Mouse (Mus musculus) adrenal gland, adult 18-20 months (tissue): Measurements from ENCODE around the gene Crtc2. TPM values are rescaled to one million over a fixed set of nuclear protein-coding genes. Genes with fewer than 3 reads are reported as not detected.
"Not testable (repeated sequence)": the region's sequence is repeated elsewhere in the genome, so short reads cannot be mapped to it uniquely, and the experiment has no call there.

Source experiments
- DNase-seq, 2 experiments: peaks; one replicate each; pipeline ENCODE4 v3.0.0; 2021 to 2022; ENCODE audit warnings: low spot score in 2 of 2
- total RNA-seq, 2 experiments: library from RNA; stranded (reverse); gene quantifications; 1 replicate in 1 of 2; 2 replicates in 1 of 2; pipeline ENCODE4 v1.2.3; 2021

The Crtc2 gene
- total RNA-seq, 2 experiments from 2014 or later: 48.5 to 51.0 TPM

GRCm38 (mm10) chr3:90265932-90266741 lies 12.2 kb downstream of the Crtc2 start:
- DNase-seq: no peak

GRCm38 (mm10) chr3:90266901-90267775 lies 13.2 kb downstream of the Crtc2 start:
- DNase-seq: no peak

GRCm38 (mm10) chr3:90268190-90268589 lies 14.2 kb downstream of the Crtc2 start:
- DNase-seq: no peak

- DNase-seq: no peak
Observed at GRCm38 (mm10) chr3:90268971-90269370, 15.0 kb downstream of the Crtc2 start.

DNA sequence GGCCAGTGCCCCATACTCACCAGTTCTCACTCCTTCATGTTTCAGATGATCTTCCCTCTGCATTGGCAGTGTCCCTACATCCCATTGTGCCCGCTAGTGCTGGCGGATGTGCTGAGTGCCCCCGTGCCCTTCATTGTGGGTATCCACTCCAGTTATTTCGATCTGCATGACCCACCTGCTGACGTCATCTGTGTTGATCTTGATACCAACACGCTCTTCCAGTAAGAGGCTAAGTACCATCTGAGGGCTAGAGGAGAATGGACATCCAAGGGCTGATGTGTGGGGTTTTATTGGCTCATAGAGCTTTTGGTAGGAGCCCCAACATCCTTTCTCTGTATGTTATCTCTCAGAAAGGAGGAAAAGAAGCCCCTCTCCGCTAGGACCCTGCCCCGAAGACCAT lies 16.8 kb downstream of the Crtc2 start:
- DNase-seq: no peak

DNA sequence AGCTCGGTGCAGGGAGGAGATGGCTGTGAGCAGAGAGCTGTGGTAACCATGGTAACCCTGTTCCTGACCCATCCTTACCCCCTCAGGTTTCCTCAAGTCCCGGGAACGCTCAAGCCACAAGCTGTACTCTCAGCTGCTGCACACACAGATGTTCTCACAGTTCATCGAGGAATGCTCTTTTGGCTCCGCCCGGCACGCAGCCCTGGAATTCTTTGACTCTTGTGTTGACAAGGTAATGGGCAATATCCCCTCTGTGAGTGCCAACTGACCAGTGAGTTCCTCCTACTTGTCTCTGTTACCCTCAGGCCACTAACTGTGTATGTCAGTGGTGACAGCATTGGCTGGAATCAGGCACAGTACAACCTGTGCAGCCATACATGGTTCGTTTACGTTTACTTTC lies 18.2 kb downstream of the Crtc2 start:
- DNase-seq: no peak

GRCm38 (mm10) chr3:90273855-90274254 lies 19.9 kb downstream of the Crtc2 start:
- DNase-seq: no peak

DNA sequence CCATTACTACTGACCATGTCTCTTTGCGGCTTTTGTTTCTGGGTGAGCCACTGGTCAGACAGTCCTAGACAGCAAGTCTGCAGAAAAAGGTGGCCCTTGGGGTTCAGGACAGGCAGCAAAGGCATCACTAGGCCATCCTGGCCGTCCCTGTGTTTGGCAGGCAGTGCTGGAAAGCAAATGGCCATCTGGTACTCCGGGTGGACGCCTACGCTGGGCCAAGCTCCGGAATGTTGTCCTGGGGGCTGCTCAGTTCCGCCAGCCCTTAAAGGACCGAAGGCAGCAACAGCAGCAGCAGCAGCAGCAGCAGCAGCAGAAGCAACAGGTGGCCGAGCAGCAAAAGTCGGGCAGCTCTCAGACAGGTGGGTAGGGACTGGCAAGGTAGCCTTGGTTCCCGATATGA lies 21.3 kb downstream of the Crtc2 start:
- no peak for DNase-seq

- no peak for DNase-seq
Observed at GRCm38 (mm10) chr3:90276858-90277257, 22.9 kb downstream of the Crtc2 start.

DNA sequence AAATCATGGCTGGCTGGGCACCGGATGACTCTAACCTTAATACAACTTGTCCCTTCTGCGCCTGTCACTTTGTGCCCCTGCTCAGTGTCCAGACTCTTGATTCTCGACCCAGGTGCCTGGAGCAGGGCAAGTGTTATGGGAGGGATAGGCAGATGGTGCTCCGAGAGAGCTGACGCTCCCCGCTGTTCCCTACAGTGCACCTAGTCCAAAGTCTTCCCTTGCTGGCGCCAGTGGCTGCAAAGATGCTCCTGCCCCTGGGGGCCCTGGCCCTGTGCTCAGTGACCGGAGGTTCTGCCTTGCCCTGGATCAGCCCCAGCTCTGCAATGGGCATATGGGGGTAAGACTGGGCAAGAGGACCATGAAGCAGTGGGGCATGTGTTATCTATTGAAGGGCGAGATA lies 23.8 kb downstream of the Crtc2 start:
- DNase-seq: no peak

GRCm38 (mm10) chr3:90278211-90278610 lies 24.2 kb downstream of the Crtc2 start:
- DNase-seq: no peak

DNA sequence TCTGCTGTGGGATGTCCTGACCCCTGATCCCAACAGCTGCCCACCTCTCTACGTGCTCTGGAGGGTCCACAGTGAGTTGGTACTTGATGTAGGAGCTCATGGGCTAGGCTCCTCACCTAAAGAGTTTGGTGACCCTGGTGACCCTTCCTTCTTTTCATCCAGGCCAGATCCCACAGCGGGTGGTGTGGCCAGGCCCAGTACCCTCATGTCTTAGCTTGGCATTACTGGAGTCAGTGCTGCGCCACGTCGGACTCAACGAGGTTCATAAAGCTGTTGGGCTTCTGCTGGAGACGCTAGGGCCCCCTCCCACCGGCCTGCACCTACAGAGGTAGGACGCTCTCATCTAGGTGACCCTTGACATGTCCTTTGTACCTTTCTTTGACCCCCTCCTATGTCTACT lies 25.3 kb downstream of the Crtc2 start:
- no peak for DNase-seq

- no peak for DNase-seq
Observed at GRCm38 (mm10) chr3:90279743-90280142, 25.8 kb downstream of the Crtc2 start.

DNA sequence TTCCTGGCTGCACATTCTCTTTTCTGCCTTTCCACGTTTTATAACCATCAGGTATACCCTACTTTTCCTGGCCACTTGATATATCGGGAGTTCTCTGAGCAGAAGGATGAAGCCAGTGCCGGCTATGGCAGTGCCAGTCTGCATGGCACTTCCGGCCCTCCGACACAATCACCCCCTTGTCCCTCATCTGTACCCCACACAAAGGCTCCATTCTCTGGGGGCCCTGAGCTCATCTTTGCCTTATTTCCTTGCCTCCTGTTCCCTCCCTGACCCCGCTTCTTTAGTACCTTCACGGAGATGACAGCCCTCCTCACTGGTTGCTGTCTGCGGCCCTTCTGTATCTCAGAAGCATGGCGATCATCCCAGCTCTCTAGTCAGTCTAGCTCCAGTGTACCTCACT lies 26.7 kb downstream of the Crtc2 start:
- DNase-seq: no peak

DNA sequence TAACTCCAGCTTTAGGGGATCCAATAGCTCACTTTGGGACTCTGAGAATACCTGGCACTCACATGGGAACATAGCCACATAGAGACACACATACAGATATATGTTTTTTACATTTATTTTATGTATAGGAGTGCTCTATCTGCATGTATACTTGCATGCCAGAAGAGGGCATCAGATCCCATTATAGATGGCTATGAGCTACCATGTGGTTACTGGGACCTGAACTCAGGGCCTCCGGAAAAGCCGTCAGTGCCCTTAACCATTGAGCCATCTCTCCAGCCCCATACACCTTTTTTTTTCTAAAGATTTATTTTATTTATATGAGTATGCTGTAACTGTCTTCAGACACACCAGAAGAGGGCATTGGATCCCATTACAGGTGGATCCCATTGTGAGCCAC lies 30.2 kb downstream of the Crtc2 start:
- no peak for DNase-seq

- not testable (repeated sequence) for DNase-seq
Observed at GRCm38 (mm10) chr3:90289403-90289802, 35.4 kb downstream of the Crtc2 start.

DNA sequence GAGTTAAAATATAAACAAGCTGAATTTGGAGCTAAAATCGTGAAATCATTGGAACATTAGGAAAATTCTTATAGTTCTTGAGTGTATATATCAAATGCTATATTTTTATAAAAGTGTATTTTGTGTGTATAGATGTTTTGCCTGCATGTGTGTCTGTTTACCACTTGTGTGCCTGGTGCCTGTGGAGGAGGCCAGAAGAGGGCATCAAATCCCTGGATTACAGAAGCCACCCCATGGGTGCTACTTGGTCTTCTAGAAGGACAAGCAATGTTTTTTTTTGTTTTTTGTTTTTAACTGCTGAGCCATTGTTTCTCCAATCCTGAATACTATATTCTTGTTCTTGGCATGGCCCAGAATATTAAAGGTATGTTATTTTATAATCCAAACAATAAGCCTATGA lies 36.6 kb downstream of the Crtc2 start:
- DNase-seq: no peak

DNA sequence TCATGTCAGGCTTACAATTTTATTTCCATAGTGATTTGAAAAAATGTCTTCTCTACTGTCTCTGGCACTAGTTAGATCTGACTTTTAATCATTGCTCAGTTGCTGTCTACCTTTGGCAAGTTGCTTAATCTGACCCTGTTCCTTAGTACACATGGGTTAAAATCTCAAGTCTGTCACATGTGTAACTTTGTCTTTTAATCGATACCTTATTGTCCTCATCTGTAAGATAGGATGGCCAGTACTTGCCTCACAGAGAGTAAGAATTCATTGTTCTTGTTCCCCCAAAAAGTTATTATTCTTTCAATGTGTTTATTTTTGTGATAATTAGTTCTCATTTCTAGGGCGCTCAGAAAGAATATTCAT lies 38.0 kb downstream of the Crtc2 start:
- DNase-seq: no peak

DNA sequence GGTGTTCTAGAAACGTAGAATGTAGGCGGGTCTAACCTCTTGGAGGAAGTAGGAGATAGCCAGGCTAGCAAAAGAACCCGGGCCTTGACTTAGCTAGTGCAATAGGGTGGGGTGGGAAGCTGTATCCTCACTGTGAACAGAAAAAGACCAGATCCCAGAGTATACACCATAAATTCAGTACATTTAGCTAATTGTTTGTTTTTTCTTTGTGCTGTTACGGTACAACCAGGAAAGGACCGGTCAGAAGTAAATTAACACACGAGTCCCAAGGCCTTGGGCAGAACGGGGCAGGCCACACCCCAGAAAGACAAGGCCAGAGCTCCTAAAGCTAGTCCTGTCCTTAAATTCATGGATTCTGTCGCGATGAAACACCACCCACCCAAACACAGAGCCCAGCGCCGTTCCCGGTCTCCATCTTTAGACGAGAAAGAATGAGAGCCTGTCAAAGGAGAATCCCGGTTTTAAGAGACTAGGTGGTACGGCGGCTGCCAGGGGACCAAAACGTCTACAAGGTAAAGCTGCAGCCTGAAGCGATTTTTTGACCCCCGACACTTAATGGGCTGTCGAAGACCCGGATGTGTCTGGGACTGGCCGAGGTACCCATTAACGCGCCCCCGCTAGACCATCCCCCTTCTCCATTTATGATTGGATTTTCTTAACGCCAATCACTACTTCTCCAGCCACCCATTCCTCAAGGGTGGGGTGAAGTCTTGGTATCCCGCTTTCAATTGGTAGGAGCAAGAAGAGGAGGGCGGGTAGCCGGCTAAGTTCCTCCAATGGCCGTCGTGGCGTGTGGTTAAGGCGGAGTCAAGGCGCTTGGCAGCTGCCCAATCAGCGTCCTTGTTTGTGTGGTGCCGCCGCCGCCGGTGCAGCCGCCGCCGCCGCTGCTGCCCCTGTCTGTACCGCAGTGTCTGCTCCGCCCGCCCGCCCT lies 38.6 kb downstream of the Crtc2 start, which contains the start of gene Gatad2b:
TSS of gene Gatad2b (plus strand) at position 834 of the 931 bp plus-strand sequence.
- DNase-seq: peak; percentile 94 to 96

- peak; percentile 48 to 66 for DNase-seq
Observed at GRCm38 (mm10) chr3:90293352-90294063, 39.5 kb downstream of the Crtc2 start.
